Mouse (Mus musculus) kidney, embryonic 15.5 days (tissue): Measurements from ENCODE around the gene Apoh. TPM values are rescaled to one million over a fixed set of nuclear protein-coding genes. Genes with fewer than 3 reads are reported as not detected.

Experiments
- ATAC-seq: fragments of 200-750 bp; cut with Nextera tagmentation; replicated peaks from 2 replicates; pipeline ENCODE4 v1.8.0; 2017; ENCODE audit warnings: moderate TSS enrichment; ENCODE audit not compliant: low FRiP score
- H3K27ac ChIP-seq: fragments of 300-500 bp; sonication (generic); 2 replicates; pipeline ENCODE4 v1.5.1; 2015; ENCODE audit warnings: mild to moderate bottlenecking, inconsistent platforms
- H3K27me3 ChIP-seq: fragments of 300-500 bp; sonication (generic); 2 replicates; pipeline ENCODE4 v1.6.1; 2015; ENCODE audit warnings: inconsistent platforms
- H3K36me3 ChIP-seq: fragments of 300-500 bp; sonication (generic); 2 replicates; pipeline ENCODE4 v1.6.1; 2015; ENCODE audit warnings: inconsistent platforms
- H3K4me1 ChIP-seq: fragments of 300-500 bp; sonication (generic); 2 replicates; pipeline ENCODE4 v1.6.1; 2015; ENCODE audit warnings: inconsistent platforms
- H3K4me2 ChIP-seq: fragments of 300-500 bp; sonication (generic); 2 replicates; pipeline ENCODE4 v1.6.1; 2015; ENCODE audit warnings: moderate library complexity, mild to moderate bottlenecking, inconsistent platforms
- H3K4me3 ChIP-seq: fragments of 300-500 bp; sonication (generic); replicated peaks from 2 replicates; pipeline ENCODE4 v1.5.1; 2015; ENCODE audit warnings: mild to moderate bottlenecking, inconsistent platforms
- H3K9ac ChIP-seq: fragments of 300-500 bp; sonication (generic); 2 replicates; pipeline ENCODE4 v1.6.1; 2015; ENCODE audit warnings: mild to moderate bottlenecking, inconsistent platforms
- H3K9me3 ChIP-seq: fragments of 300-500 bp; sonication (generic); replicated peaks from 2 replicates; pipeline ENCODE4 v1.6.1; 2016; ENCODE audit warnings: inconsistent platforms
- WGBS: fragments of 180-500 bp; shearing (Covaris S2); methylation state at CpG from one replicate; pipeline ENCODE4 v1.1.7; 2015; ENCODE audit warnings: mixed read lengths; 5-methylcytosine and 5-hydroxymethylcytosine counted together
- polyA plus RNA-seq: library from polyadenylated mRNA; unstranded; fragments of >200 nt; fragmentation: Nextera tagmentation; extraction: Ambion mirVana; gene quantifications from 2 replicates; pipeline ENCODE4 v1.2.1, GENCODE M21; 2015

Apoh gene
- 3.8 and 7.0 TPM in 2 replicates for polyA plus RNA-seq

DNA sequence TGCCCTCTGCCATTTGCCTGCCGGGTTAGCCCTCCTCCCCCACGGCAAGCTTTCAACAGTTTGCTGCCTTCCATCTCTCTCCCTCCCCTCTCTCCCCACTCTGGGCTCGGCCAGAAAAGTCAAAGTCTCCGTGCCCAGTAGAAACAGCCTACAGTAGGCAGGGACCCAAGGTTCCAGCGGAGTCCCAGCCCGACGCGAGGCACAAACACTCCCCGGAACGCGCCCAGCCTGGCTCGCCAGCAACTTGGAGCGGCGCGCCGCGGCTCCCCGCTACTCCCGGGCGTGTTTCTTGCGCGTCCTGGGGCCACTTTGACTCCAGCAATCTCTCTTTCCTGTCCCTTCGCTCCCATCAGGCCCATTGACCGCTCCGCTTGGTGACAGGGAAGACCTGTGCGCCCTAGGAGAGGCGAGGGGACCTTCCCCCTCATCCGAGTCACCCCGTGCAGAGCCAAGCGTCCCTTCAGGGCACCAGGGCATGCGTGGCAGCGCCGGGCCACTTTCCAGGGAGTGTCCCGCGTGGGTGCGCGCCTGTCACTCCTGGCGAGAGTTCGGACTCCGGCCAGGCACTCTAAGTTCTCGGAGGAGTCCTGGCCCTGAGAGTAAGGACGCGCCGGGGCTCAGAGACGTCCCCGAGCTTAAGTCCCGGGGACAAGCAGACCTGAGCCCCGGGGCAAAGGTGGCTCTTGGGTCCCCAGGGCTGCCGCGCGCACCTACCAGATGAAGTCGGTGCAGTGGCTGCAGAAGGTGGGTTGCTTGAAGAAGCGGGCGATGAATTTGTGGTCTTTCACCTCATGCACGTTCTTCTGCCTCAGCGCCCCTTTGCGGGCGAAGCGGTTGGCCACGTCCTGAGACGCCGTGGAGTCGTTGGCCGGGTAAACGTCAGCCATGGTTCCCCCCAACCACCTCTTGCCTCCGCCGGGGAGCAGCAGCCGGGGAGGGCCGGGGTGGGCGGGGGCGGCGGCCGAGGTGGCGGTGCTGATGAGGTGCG, at the start of gene Apoh:
Gene Apoh (plus strand): TSS at position 574 of the 988 bp plus-strand sequence.
- Histone ChIP-seq H3K27ac (peak within 1 kb of the TSS; percentile 86), H3K9ac (peak within 1 kb of the TSS; percentile 81), H3K27me3 (no peaks in the 10 kb centered on the region), H3K4me2 (peak within 1 kb of the TSS; percentile 99), H3K36me3 (0 out of 2 replicates have a peak, but pooled peaks cover 7% of the 10 kb centered on the region), H3K9me3 (no peaks in the 10 kb centered on the region), H3K4me3 (peak within 1 kb of the TSS; percentile 85), H3K4me1 (peaks cover 22% of the 10 kb centered on the region)
- ATAC-seq, result peak; percentile 69
- WGBS, result under 1% methylated on average over 74 of the region's 75 CpGs

DNA sequence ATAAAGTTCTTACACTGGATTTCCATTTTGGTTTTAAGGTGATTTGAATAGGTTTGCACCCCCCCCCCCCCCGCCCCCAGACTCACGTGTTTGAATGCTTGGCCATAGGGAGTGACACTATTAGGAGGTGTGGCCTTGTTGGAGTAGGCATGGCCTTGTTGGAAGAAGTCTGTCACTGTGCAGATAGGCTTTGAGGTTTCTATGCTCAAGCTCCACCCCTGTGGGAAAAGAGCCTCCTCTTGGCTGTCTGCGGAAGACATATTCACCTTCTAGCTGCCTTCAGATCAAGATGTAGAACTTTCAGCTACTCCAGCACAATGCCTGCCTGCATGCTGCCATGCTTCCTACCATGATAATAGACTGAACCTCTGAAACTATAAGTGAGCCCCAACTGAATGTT, 49.3 kb upstream of the Apoh start:
- Histone ChIP-seq H3K36me3 (no peaks in the 10 kb centered on the region), H3K27me3 (no peaks in the 10 kb centered on the region), H3K4me3 (no peak overlapping the region), H3K27ac (no peak overlapping the region), H3K4me1 (0 out of 2 replicates have a peak, but pooled peaks cover 3% of the 10 kb centered on the region), H3K9me3 (no peaks in the 10 kb centered on the region), H3K9ac (no peak overlapping the region), H3K4me2 (no peak overlapping the region)
- no peak for ATAC-seq
- 75% methylated on average over 3 of the region's 3 CpGs for WGBS

- no peaks in the 10 kb centered on the region for H3K9me3 ChIP-seq
- H3K27me3 ChIP-seq, result no peaks in the 10 kb centered on the region
- 0 out of 2 replicates have a peak, but pooled peaks cover 3% of the 10 kb centered on the region for H3K4me1 ChIP-seq
- H3K4me2 ChIP-seq, result no peak overlapping the region
- 90% methylated on average over 12 of the region's 12 CpGs for WGBS
- no peaks in the 10 kb centered on the region for H3K36me3 ChIP-seq
- no peak for ATAC-seq
- no peak overlapping the region for H3K9ac ChIP-seq
- no peak overlapping the region for H3K4me3 ChIP-seq
- no peak overlapping the region for H3K27ac ChIP-seq
Observed at GRCm38 (mm10) chr11:108294305-108294813, 48.8 kb upstream of the Apoh start.

GRCm38 (mm10) chr11:108295373-108295772, 47.8 kb upstream of the Apoh start:
- peaks cover 11% of the 10 kb centered on the region for H3K4me1 ChIP-seq
- no peaks in the 10 kb centered on the region for H3K36me3 ChIP-seq
- no peaks in the 10 kb centered on the region for H3K9me3 ChIP-seq
- no peaks in the 10 kb centered on the region for H3K27me3 ChIP-seq
- H3K9ac ChIP-seq, result no peak overlapping the region
- H3K27ac ChIP-seq, result no peak overlapping the region
- H3K4me3 ChIP-seq, result no peak overlapping the region
- no peak for ATAC-seq
- no peak overlapping the region for H3K4me2 ChIP-seq

DNA sequence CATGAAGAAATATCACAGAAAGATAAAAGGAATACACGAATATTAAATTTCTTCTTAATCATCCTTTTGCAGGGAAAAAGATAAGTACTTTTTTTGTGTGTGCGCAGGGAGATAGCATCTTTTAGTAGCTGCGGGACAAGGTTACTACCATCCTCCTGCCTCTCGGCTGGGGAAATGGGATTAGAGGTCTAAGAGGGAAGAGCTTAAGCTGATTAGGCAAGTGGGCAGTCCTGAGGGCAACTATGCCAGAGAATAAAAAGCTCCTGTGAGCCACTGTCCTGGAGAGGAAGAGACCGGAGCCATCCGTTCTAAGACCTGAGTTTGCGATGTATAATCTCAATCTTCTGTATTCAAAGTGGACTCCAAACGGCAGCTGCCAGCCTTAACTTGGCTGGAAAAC, 45.2 kb upstream of the Apoh start:
- ATAC-seq, result no peak
- Histone ChIP-seq H3K36me3 (no peaks in the 10 kb centered on the region), H3K9ac (no peak overlapping the region), H3K27me3 (no peaks in the 10 kb centered on the region), H3K4me2 (no peak overlapping the region), H3K27ac (no peak overlapping the region), H3K4me3 (no peak overlapping the region), H3K4me1 (peaks cover 33% of the 10 kb centered on the region), H3K9me3 (no peaks in the 10 kb centered on the region)
- 79% methylated on average over 8 of the region's 8 CpGs for WGBS

DNA sequence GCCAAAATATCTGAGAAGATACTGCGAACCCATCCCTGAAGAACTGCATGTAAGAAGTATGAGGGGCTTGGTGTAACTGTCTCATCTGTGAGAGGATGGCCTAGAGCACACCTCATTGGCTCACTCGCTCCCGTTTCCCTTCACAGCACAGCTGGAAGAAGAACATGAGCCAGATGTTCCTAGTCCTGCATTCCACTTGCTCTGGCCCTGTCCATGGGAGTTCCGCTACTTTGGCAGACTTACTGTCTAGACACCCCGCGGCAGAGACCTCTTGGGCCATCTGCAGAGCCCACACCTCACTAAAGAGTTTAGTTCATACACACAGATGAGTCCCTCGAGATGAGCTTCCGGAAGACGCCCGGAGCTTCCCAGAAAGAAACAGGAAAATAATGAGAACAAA, 43.2 kb upstream of the Apoh start:
- WGBS, result 76% methylated on average over 10 of the region's 10 CpGs
- peaks cover 39% of the 10 kb centered on the region for H3K4me1 ChIP-seq
- no peaks in the 10 kb centered on the region for H3K27me3 ChIP-seq
- H3K4me2 ChIP-seq, result no peak overlapping the region
- no peak overlapping the region for H3K4me3 ChIP-seq
- H3K9ac ChIP-seq, result no peak overlapping the region
- no peak for ATAC-seq
- no peaks in the 10 kb centered on the region for H3K36me3 ChIP-seq
- no peaks in the 10 kb centered on the region for H3K9me3 ChIP-seq
- no peak overlapping the region for H3K27ac ChIP-seq

DNA sequence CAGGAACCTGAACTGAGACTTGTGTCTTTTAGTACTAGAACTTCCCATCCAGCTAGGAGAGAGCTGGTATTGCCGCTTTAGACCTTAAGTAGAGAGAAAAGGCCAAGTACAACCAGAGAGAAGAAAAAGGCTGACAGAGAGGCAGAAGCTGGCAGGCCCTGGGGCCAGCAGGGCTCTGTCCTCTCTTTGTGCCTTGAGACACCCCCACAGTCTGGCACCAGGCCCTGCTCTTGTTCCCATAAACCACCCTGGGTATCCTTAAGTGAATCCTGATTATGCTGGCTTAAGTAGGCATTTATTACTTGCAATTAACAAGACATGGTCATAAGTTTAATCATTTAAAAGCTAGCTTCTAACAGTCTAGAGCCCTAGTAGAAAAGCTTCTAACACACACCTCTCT, 42.7 kb upstream of the Apoh start:
- Histone ChIP-seq H3K9me3 (no peaks in the 10 kb centered on the region), H3K36me3 (no peaks in the 10 kb centered on the region), H3K4me3 (no peak overlapping the region), H3K27me3 (no peaks in the 10 kb centered on the region), H3K27ac (no peak overlapping the region), H3K9ac (no peak overlapping the region), H3K4me2 (no peak overlapping the region), H3K4me1 (peaks cover 39% of the 10 kb centered on the region)
- no peak for ATAC-seq
- 92% methylated on average over 1 of the region's 1 CpGs for WGBS

GRCm38 (mm10) chr11:108301036-108301435, 42.1 kb upstream of the Apoh start:
- no peak for ATAC-seq
- H3K4me2 ChIP-seq, result no peak overlapping the region
- no peak overlapping the region for H3K27ac ChIP-seq
- no peaks in the 10 kb centered on the region for H3K27me3 ChIP-seq
- H3K4me3 ChIP-seq, result no peak overlapping the region
- H3K9ac ChIP-seq, result no peak overlapping the region
- no peaks in the 10 kb centered on the region for H3K36me3 ChIP-seq
- H3K9me3 ChIP-seq, result no peaks in the 10 kb centered on the region
- peaks cover 39% of the 10 kb centered on the region for H3K4me1 ChIP-seq
- WGBS, result 73% methylated on average over 6 of the region's 6 CpGs

DNA sequence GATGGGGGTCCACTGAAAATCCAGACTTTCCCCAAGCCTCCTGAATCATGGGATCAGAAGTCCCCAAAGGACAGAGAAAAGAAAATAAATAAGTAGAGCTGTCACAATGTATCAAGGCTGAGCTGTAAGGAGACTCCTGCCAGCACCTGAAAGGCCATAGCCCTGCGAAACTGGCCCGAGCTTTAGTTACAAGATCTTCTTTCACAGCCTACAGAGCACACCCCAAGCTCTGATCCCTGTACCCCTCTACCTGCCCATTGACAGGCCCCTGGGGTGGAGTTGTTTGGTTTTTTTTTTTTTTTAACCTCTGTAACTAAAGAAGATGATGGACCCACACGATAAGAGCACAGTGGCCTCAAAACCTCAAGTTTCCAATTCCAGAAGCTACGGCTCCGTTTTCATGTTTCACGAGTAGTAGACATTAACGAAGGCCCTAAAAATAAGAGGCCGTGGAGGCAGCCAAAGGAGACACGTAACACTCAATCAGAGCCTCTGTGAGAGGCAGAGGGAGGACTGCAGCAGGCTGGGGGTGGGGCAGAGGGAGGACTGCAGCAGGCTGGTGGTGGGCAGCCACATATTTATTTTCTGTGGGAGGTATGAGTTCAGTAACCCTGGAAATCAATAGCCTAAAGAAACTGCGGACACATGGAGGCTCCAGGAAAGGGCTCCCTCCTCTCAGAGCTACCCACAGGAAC, 41.2 kb upstream of the Apoh start:
- no peak overlapping the region for H3K9ac ChIP-seq
- ATAC-seq, result peak; percentile 50; the same call in 1 of the 2 replicates
- no peaks in the 10 kb centered on the region for H3K9me3 ChIP-seq
- H3K4me1 ChIP-seq, result peaks cover 39% of the 10 kb centered on the region
- no peak overlapping the region for H3K4me3 ChIP-seq
- whole genome bisulfite sequencing, result 37% methylated on average over 10 of the region's 10 CpGs
- H3K4me2 ChIP-seq, result no peak overlapping the region
- H3K27me3 ChIP-seq, result no peaks in the 10 kb centered on the region
- no peak overlapping the region for H3K27ac ChIP-seq
- H3K36me3 ChIP-seq, result no peaks in the 10 kb centered on the region

DNA sequence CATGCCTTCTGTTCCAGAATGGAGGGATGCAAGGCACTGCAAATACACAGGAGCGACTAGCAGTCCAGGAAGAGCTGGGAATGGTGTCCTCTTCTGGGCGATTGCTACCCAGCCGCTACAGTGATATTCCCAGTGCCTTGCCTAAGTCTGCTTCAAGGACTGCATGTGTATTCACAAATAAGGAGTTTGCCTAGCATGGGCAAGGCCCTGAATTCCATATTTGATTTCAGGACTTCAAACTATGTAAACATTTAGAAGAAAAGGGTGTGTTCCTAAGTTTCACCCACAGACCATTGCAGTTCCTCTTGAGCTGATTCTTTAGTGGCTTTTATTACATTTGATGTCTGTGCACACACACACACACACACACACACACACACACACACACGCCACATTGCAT, 39.4 kb upstream of the Apoh start:
- 96% methylated on average over 4 of the region's 4 CpGs for WGBS
- Histone ChIP-seq H3K27me3 (no peaks in the 10 kb centered on the region), H3K4me2 (no peak overlapping the region), H3K4me3 (no peak overlapping the region), H3K27ac (no peak overlapping the region), H3K9ac (no peak overlapping the region), H3K4me1 (peaks cover 39% of the 10 kb centered on the region), H3K9me3 (no peaks in the 10 kb centered on the region), H3K36me3 (no peaks in the 10 kb centered on the region)
- no peak for ATAC-seq

- Histone ChIP-seq H3K9me3 (no peaks in the 10 kb centered on the region), H3K36me3 (no peaks in the 10 kb centered on the region), H3K4me2 (no peak overlapping the region), H3K4me1 (peaks cover 18% of the 10 kb centered on the region), H3K27ac (no peak overlapping the region), H3K4me3 (no peak overlapping the region), H3K27me3 (no peaks in the 10 kb centered on the region), H3K9ac (no peak overlapping the region)
- ATAC-seq, result no peak
- 69% methylated on average over 7 of the region's 7 CpGs for WGBS
Observed at GRCm38 (mm10) chr11:108307258-108307657, 35.9 kb upstream of the Apoh start.

DNA sequence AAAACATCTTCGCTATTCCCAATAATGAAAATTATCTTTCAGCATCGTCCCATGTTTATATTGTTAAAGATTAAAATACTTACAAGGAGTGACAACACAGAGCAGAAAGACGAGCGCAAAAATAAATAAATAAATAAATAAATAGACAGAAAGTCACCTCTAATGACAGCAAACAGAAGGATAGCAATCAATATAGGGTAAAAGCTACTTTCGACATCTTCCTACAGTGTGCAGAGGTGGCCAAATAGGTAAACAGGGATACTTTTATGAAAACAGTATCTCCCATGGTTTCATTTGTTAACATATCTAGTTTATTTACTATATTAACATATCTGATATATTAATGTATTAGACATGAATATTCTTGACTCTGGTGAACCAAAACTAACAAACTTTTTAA, 34.9 kb upstream of the Apoh start:
- ATAC-seq, result no peak
- H3K4me1 ChIP-seq, result peaks cover 14% of the 10 kb centered on the region; the same call in 1 of the 2 replicates
- H3K9me3 ChIP-seq, result no peaks in the 10 kb centered on the region
- WGBS, result 96% methylated on average over 5 of the region's 5 CpGs
- no peak overlapping the region for H3K4me3 ChIP-seq
- H3K27ac ChIP-seq, result no peak overlapping the region
- no peak overlapping the region for H3K9ac ChIP-seq
- H3K27me3 ChIP-seq, result no peaks in the 10 kb centered on the region
- H3K36me3 ChIP-seq, result no peaks in the 10 kb centered on the region
- no peak overlapping the region for H3K4me2 ChIP-seq
